Mouse (Mus musculus) cerebellum, adult 2 months (tissue): ENCODE results near the gene Trp73. TPM values are rescaled to one million over a fixed set of nuclear protein-coding genes. Genes with fewer than 3 reads are reported as not detected.

Experiments
- DNase-seq, 2 experiments: peaks; one replicate each; pipeline ENCODE4 v3.0.0; 2021
- H3K27ac ChIP-seq: fragments of 200-500 bp; 2 replicates; pipeline ENCODE4 v1.5.1; 2012; ENCODE audit warnings: low read length, control low read depth, inconsistent platforms; ENCODE audit not compliant: insufficient read depth
- H3K27me3 ChIP-seq: fragments of 200-500 bp; 2 replicates; pipeline ENCODE4 v1.6.1; 2012; ENCODE audit warnings: inconsistent platforms, mild to moderate bottlenecking, low read length, moderate library complexity; ENCODE audit not compliant: control insufficient read depth, insufficient read depth
- H3K4me1 ChIP-seq: fragments of 200-500 bp; 2 replicates; pipeline ENCODE4 v1.6.1; 2011; ENCODE audit warnings: low read length; ENCODE audit not compliant: control insufficient read depth, insufficient read depth
- H3K4me3 ChIP-seq: fragments of 200-500 bp; replicated peaks from 2 replicates; pipeline ENCODE3; 2011; ENCODE audit warnings: mild to moderate bottlenecking, low read depth, low read length, control low read depth; ENCODE audit not compliant: insufficient read depth
- CTCF ChIP-seq: fragments of 200-500 bp; IDR thresholded peaks from 2 replicates; pipeline ENCODE4 v1.5.1; 2011; ENCODE audit warnings: low read depth, mild to moderate bottlenecking, control low read depth, low read length, moderate library complexity, borderline replicate concordance; ENCODE audit not compliant: insufficient read depth
- POLR2A ChIP-seq: fragments of 200-500 bp; IDR thresholded peaks from 2 replicates; pipeline ENCODE4 v1.6.1; 2011; ENCODE audit warnings: low read length, control low read depth, borderline replicate concordance; ENCODE audit not compliant: insufficient read depth
- WGBS: fragments of 180-500 bp; shearing (Covaris S2); methylation state at CpG from one replicate; pipeline ENCODE4 v1.1.7; 2018; 5-methylcytosine and 5-hydroxymethylcytosine counted together
- polyA plus RNA-seq: library from polyadenylated mRNA; depleted of rRNA; stranded (reverse); fragments of >200 nt; gene quantifications from 2 replicates; pipeline ENCODE4 v1.2.3, GENCODE M21; 2012; rRNA removed

The Trp73 gene
- polyA plus RNA-seq, 1 experiment, result 1.7 TPM

DNA sequence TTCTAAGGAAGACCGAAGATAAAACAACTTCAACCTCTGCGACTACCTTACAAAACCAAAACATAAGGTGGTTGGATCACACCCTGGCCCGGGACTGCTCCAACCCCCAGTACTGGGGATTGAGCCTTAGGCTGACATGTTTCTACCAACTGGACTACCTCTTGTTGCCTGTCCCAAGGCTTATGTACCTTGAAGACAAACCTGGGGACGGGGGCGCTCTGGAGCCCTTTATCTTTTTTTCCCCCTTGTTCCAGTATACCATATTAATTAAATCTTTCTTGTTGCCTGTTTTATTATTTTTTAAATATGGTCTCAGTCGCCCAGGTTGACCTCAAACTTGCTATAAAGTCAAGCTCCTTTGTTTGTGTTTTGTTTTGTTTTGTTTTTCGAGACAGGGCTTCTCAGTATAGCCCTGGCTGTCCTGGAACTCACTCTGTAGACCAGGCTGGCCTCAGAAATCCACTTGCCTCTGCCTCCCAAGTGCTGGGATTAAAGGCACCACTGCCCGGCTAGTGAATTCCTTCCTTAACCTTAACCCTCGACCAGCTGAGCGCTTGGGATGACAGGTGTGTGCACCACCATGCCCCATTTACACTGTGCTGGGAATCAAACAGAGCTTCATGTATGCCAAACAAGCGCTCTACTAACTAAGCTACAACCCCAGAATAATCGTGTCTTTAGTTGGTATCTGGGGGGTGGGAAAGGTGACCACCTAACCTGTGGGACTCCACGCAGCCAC, 128.9 kb downstream of the Trp73 start:
- TF ChIP-seq CTCF (no peak), POLR2A (no peak)
- Histone ChIP-seq H3K27ac (peak overlapping the region; percentile 5), H3K27me3 (no peaks in the 10 kb centered on the region), H3K4me1 (peaks cover 24% of the 10 kb centered on the region), H3K4me3 (peak overlapping the region; percentile 60)
- 26% methylated on average over 13 of the region's 13 CpGs for WGBS
- no peak for DNase-seq

DNA sequence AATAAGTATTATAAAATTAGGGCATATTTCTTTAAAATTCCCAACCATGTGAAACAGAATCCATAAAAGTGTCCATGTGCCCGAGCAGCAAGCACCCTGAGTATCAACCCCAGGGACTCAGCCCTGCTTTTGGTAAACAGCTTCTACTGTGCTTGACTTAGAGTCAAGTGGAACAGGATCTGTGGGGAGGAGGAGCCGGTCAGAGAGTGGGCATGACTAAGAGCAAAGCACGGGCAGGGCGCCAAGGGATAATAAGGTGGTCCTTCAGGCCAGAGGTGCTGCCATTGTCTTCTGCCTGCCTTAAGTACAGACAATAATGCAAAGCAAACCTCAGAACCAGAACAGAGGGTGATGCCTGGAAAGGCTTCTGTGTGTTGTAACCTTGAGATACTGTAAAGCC, 132.2 kb downstream of the Trp73 start:
- peaks cover 1% of the 10 kb centered on the region for H3K4me1 ChIP-seq
- no peak overlapping the region for H3K27ac ChIP-seq
- 70% methylated on average over 4 of the region's 4 CpGs for WGBS
- TF ChIP-seq CTCF (no peak), POLR2A (no peak)
- no peaks in the 10 kb centered on the region for H3K27me3 ChIP-seq
- no peak for DNase-seq
- no peak overlapping the region for H3K4me3 ChIP-seq

DNA sequence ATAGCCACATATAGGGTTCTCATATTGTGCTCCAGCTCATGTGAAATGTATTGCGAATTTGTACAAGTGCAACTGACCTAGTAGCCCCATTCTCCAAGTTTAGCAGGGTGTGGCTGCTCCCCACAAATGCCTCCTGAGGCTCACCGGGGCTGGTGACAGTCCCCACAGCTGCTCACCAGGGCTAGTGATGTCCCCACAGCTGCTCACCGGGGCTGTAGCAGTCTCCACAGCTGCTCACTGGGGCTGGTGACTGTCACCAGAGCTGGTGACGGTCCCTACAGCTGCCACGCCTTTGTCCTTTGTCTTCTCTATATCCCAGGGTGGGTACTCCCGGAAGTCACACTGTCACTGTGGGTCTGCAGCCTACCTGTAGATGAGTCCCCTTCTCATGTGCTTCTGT, 133.7 kb downstream of the Trp73 start:
- WGBS, result 89% methylated on average over 6 of the region's 6 CpGs
- H3K27me3 ChIP-seq, result no peaks in the 10 kb centered on the region
- DNase-seq, result no peak
- no peak overlapping the region for H3K4me3 ChIP-seq
- H3K27ac ChIP-seq, result no peak overlapping the region
- no peaks in the 10 kb centered on the region for H3K4me1 ChIP-seq
- no peak for TF ChIP-seq POLR2A
- TF ChIP-seq CTCF, result no peak

Other genes starting within 250 kb of the Trp73 start
- gene A430005L14Rik, start 183.0 kb downstream of the Trp73 start, polyA plus RNA-seq, result 41.0 and 43.3 TPM in 2 replicates
- 21.6 and 27.3 TPM in 2 replicates for gene Dffb, start 165.1 kb downstream of the Trp73 start, polyA plus RNA-seq
- gene Cep104, start 165.0 kb downstream of the Trp73 start, polyA plus RNA-seq, result 23.6 and 23.9 TPM in 2 replicates
- 44.8 and 45.0 TPM in 2 replicates for gene Lrrc47, start 128.5 kb downstream of the Trp73 start, polyA plus RNA-seq
- 35.5 and 39.6 TPM in 2 replicates for gene Smim1, start 114.0 kb downstream of the Trp73 start, polyA plus RNA-seq
- gene Ccdc27, start 97.5 kb downstream of the Trp73 start, polyA plus RNA-seq, result not detected in 2 replicates
- 55.6 and 60.3 TPM in 2 replicates for gene Wrap73, start 2.2 kb upstream of the Trp73 start, polyA plus RNA-seq
- 261 and 272 TPM in 2 replicates for gene Tprgl, start 20.5 kb upstream of the Trp73 start, polyA plus RNA-seq
- gene Megf6, start 30.5 kb upstream of the Trp73 start, polyA plus RNA-seq, result 2.6 and 2.9 TPM in 2 replicates
- gene Arhgef16, start 161.5 kb upstream of the Trp73 start, polyA plus RNA-seq, result 0.90 and 1.0 TPM in 2 replicates
- 0.13 TPM in 2 replicates for gene B230104I21Rik, start 195.9 kb upstream of the Trp73 start, polyA plus RNA-seq